Mouse (Mus musculus) G1E (cell line): Measurements from ENCODE around the gene Tm4sf5. TPM values are rescaled to one million over a fixed set of nuclear protein-coding genes. Genes with fewer than 3 reads are reported as not detected.

Experiments used
- ATAC-seq: 2 replicates; pipeline ENCODE4 v1.8.0; 2016; ENCODE audit warnings: mild to moderate bottlenecking; ENCODE audit not compliant: insufficient number of reproducible peaks, poor library complexity, low FRiP score, severe bottlenecking; ENCODE audit errors: extremely low read depth
- DNase-seq: peaks from one replicate; pipeline ENCODE4 v3.0.0; 2012; ENCODE audit warnings: low spot score
- H3K27me3 ChIP-seq: 2 replicates; pipeline ENCODE4 v1.6.1; 2012; ENCODE audit warnings: mild to moderate bottlenecking, low read length, inconsistent platforms; ENCODE audit not compliant: insufficient read depth
- H3K36me3 ChIP-seq: replicated peaks from 2 replicates; pipeline ENCODE3; 2012; ENCODE audit warnings: mild to moderate bottlenecking, inconsistent platforms
- H3K4me1 ChIP-seq: 2 replicates; pipeline ENCODE4 v1.6.1; 2012; ENCODE audit warnings: low read depth, low read length, inconsistent platforms, mixed read lengths; ENCODE audit not compliant: insufficient read depth
- H3K4me3 ChIP-seq: 2 replicates; pipeline ENCODE4 v1.5.1; 2012; ENCODE audit warnings: low read depth, mild to moderate bottlenecking, inconsistent platforms, low read length, moderate library complexity, mixed read lengths
- H3K9me3 ChIP-seq: replicated peaks from 2 replicates; pipeline ENCODE4 v1.6.1; 2012; ENCODE audit warnings: inconsistent platforms
- CTCF ChIP-seq: IDR thresholded peaks from 2 replicates; pipeline ENCODE4 v1.5.1; 2012; ENCODE audit warnings: low read depth, low read length, inconsistent platforms, mixed read lengths
- GATA1 ChIP-seq: IDR thresholded peaks from 2 replicates; pipeline ENCODE4 v1.6.1; 2012; ENCODE audit warnings: borderline replicate concordance, low read length, inconsistent platforms, mixed read lengths
- GATA2 ChIP-seq: IDR thresholded peaks from 2 replicates; pipeline ENCODE4 v1.6.1; 2012; ENCODE audit warnings: low read depth, low read length, inconsistent platforms, borderline replicate concordance
- POLR2AphosphoS5 ChIP-seq: IDR thresholded peaks from 2 replicates; pipeline ENCODE4 v1.6.1; 2012; ENCODE audit warnings: low read depth, low read length, inconsistent platforms; ENCODE audit not compliant: insufficient replicate concordance
- TAL1 ChIP-seq: conservative IDR thresholded peaks from 2 replicates; pipeline ENCODE4 v1.6.1; 2012; ENCODE audit warnings: low read depth, low read length, inconsistent platforms, mixed read lengths
- polyA plus RNA-seq: library from polyadenylated mRNA; stranded (reverse); fragments of >175 nt; gene quantifications from 2 replicates; pipeline ENCODE4 v1.2.3, GENCODE M21; 2012
- total RNA-seq, 2 experiments: library from RNA; stranded (forward) in 1 of 2; stranded (reverse) in 1 of 2; fragments of 200-1000 nt in 1 of 2; fragments of >200 nt in 1 of 2; fragmentation: Nextera tagmentation in 1 of 2; gene quantifications; 2 replicates each; pipeline ENCODE4 v1.2.3; 2014 to 2017

Gene Tm4sf5
- total and polyA plus RNA-seq, 3 experiments, result not detected

- peak; percentile 71 for DNase-seq
- Histone ChIP-seq H3K4me1 (peaks cover 24% of the 10 kb centered on the region), H3K4me3 (peak within 1 kb of the TSS; percentile 64), H3K36me3 (no peaks in the 10 kb centered on the region), H3K9me3 (no peaks in the 10 kb centered on the region), H3K27me3 (peaks cover 71% of the 10 kb centered on the region)
- no peak; the same call in 1 of the 2 replicates for ATAC-seq
- TF ChIP-seq TAL1 (no peak), GATA2 (no peak), CTCF (no peak), POLR2AphosphoS5 (no peak), GATA1 (no peak)
Observed at GRCm38 (mm10) chr11:70539877-70540587, 35.0 kb downstream of the Tm4sf5 start, which contains the start of gene Pld2. Gene Pld2, plus strand, starts transcription at chr11:70540064.

DNA sequence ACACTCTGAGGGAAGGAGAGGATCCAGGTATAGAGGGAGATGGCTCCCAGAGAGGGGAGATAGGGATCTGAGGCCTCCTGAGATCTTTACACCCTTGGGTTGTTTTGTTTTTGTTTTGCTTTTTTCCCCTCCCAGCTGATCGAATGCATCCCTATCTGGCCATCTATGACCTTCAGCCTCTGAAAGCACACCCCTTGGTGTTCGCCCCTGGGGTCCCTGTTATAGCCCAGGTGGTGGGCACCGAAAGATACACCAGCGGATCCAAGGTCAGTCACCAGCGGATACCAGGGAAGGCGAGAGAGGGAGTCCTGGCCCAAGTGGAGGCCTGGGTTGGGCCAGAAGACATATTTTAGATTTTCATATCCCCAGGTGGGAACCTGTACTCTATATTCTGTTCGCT is 35.9 kb downstream of the Tm4sf5 start:
- no peak for ATAC-seq
- Histone ChIP-seq H3K36me3 (no peaks in the 10 kb centered on the region), H3K4me1 (peaks cover 24% of the 10 kb centered on the region), H3K27me3 (peaks cover 69% of the 10 kb centered on the region), H3K4me3 (no peak overlapping the region), H3K9me3 (no peaks in the 10 kb centered on the region)
- no peak for TF ChIP-seq CTCF
- TF ChIP-seq GATA2, result no peak
- no peak for TF ChIP-seq TAL1
- TF ChIP-seq POLR2AphosphoS5, result no peak
- TF ChIP-seq GATA1, result no peak
- DNase-seq, result no peak

DNA sequence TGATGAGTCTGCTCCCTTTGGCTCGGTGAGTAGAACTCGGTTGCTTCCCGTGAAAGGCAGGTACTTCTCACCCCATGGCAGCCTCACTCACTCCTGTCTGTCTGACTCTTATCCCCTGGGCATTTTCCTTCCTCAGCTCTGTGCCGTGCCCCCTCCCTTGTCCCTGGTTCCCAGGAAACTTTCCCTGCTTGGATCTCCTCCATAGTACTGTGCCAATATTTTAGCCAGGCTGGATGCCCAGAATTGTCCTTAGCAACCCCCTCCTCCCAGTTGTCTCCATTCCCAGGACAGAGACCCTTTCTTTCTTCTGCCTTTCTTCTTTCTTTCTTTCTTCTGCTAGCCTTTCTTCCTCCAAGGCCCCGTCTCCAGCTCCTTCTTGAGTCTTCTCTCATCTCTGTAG is 36.4 kb downstream of the Tm4sf5 start:
- no peaks in the 10 kb centered on the region for H3K9me3 ChIP-seq
- peaks cover 24% of the 10 kb centered on the region for H3K4me1 ChIP-seq
- H3K36me3 ChIP-seq, result no peaks in the 10 kb centered on the region
- peaks cover 74% of the 10 kb centered on the region for H3K27me3 ChIP-seq
- no peak for ATAC-seq
- DNase-seq, result no peak
- TF ChIP-seq GATA1 (no peak), CTCF (no peak), POLR2AphosphoS5 (no peak), TAL1 (no peak), GATA2 (no peak)
- no peak overlapping the region for H3K4me3 ChIP-seq

GRCm38 (mm10) chr11:70544496-70544895 is 39.5 kb downstream of the Tm4sf5 start:
- TF ChIP-seq GATA1, result no peak
- no peak for TF ChIP-seq GATA2
- no peak for TF ChIP-seq CTCF
- no peak for TF ChIP-seq POLR2AphosphoS5
- TF ChIP-seq TAL1, result no peak
- H3K4me1 ChIP-seq, result peaks cover 24% of the 10 kb centered on the region
- H3K36me3 ChIP-seq, result no peaks in the 10 kb centered on the region
- ATAC-seq (no peak), DNase-seq (no peak)
- no peaks in the 10 kb centered on the region for H3K9me3 ChIP-seq
- H3K4me3 ChIP-seq, result no peak overlapping the region
- peaks cover 72% of the 10 kb centered on the region for H3K27me3 ChIP-seq

DNA sequence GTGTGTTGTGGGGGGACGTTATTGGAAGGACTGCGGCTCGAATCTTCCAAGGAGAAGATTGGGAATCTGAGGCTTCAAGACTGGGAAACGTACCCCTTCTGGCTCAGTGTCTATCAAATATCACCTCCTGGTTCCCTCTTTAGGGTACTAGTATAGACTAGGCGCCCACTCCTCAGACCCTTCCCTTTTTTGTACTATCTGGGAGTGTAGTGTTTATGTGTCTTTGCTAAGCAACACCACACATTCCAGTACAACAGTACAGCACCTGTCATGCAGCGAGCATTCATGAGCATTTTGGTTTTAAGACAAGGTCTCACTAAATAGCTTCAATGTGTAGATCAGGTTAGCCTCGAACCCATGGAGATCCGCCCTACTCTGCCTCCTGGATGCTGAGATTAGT is 46.5 kb downstream of the Tm4sf5 start:
- DNase-seq (no peak), ATAC-seq (no peak)
- H3K36me3 ChIP-seq, result no peaks in the 10 kb centered on the region
- no peak for TF ChIP-seq POLR2AphosphoS5
- no peak for TF ChIP-seq CTCF
- no peak for TF ChIP-seq GATA2
- no peak for TF ChIP-seq GATA1
- TF ChIP-seq TAL1, result no peak
- peaks cover 65% of the 10 kb centered on the region for H3K27me3 ChIP-seq
- no peaks in the 10 kb centered on the region for H3K4me1 ChIP-seq
- no peak overlapping the region for H3K4me3 ChIP-seq
- H3K9me3 ChIP-seq, result no peaks in the 10 kb centered on the region

DNA sequence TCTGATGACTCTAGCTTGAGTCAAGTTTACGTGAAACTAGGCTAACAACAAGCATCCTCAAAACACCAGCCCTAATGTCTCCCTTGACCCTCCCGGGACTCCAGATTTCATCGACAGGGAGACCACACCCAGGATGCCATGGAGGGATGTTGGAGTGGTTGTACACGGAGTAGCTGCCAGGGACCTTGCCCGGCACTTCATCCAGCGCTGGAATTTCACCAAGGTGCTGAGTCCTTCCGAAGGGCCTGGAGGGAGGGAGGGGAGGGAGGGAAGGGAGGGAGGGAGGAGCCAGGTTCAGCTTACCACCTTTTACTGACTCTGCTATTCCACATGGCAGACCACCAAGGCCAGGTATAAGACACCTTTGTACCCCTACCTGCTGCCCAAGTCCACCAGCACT is 48.9 kb downstream of the Tm4sf5 start:
- TF ChIP-seq TAL1, result no peak
- no peak for TF ChIP-seq CTCF
- TF ChIP-seq GATA2, result no peak
- TF ChIP-seq POLR2AphosphoS5, result no peak
- no peak for TF ChIP-seq GATA1
- ATAC-seq (no peak), DNase-seq (no peak)
- no peak overlapping the region for H3K4me3 ChIP-seq
- no peaks in the 10 kb centered on the region for H3K9me3 ChIP-seq
- H3K27me3 ChIP-seq, result peaks cover 67% of the 10 kb centered on the region
- no peaks in the 10 kb centered on the region for H3K36me3 ChIP-seq
- no peaks in the 10 kb centered on the region for H3K4me1 ChIP-seq
